Comparison of ENCODE assay signal across 8 mouse cellular contexts in genomic region chr10:80621940-80622660, GRCm38 (mm10). TPM values are rescaled to one million over a fixed set of nuclear protein-coding genes. Genes with fewer than 3 reads are reported as not detected.
DNase-seq lines count a peak whose midpoint lies in the region; ATAC-seq and TF ChIP-seq lines count a peak whose summit lies in the region.

No protein-coding gene starts in this region.

- peak overlapping the region; percentile 95 for H3K9ac ChIP-seq in hindbrain, postnatal 0 days (replicated peaks; ENCODE audit: low read length)

- intact Hi-C loops in gastrocnemius, adult 2 months (cut with DNase I) = no loop called here
- intact Hi-C loops in left cerebral cortex, adult 2 months (cut with DNase I) = loop anchor here (1.0 to 2.0 kb wide), 5 partner anchors 19 to 81 kb away; partner anchors contain the start of genes Btbd2, Izumo4 and Klf16

- H3K27ac ChIP-seq in gastrocnemius, adult 2 months = peak overlapping the region; percentile 95
- peak overlapping the region; percentile 91 for H3K27ac ChIP-seq in hindbrain, postnatal 0 days
- peak overlapping the region; percentile 97 for H3K27ac ChIP-seq in left cerebral cortex, adult 2 months

- DNase-seq in ZHBTc4 (ENCODE audit: low read depth, low spot score) = peak; percentile 100
- peak; percentile 99 for DNase-seq in gastrocnemius, adult 2 months
- DNase-seq in hindbrain, postnatal 0 days (ENCODE audit: low spot score) = peak; percentile 100
- peak; percentile 99 to 100 for DNase-seq in left cerebral cortex, adult 2 months (ENCODE audit: extremely low spot score in 1 of 2, low spot score in 2 of 2)
- DNase-seq in right cerebral cortex, adult 2 months (ENCODE audit: low spot score in 2 of 2) = peak; percentile 99 to 100
- peak; percentile 100 for DNase-seq in urinary bladder, postnatal 14 days (ENCODE audit: low spot score)

- peak; percentile 84 for ATAC-seq in common myeloid progenitor, adult 5-6 weeks (replicated peaks; ENCODE audit: low read depth, poor library complexity, severe bottlenecking)
- ATAC-seq in hindbrain, postnatal 0 days = peak; percentile 98
- peak; percentile 84 for ATAC-seq in megakaryocyte, adult 5-6 weeks (ENCODE audit: poor library complexity, severe bottlenecking)

- WGBS in hindbrain, postnatal 0 days = under 1% methylated on average over 64 of the region's 64 CpGs

- no peak for TF ChIP-seq CTCF in gastrocnemius, adult 2 months (IDR thresholded peaks at IDR 0.05)
- TF ChIP-seq CTCF in hindbrain, postnatal 0 days (IDR thresholded peaks at IDR 0.05; ENCODE audit: low read depth) = peak; percentile 22; the same call in 1 of the 2 replicates
- TF ChIP-seq CTCF in left cerebral cortex, adult 2 months (IDR thresholded peaks at IDR 0.05) = no peak

- no peaks in the 10 kb centered on the region for H3K27me3 ChIP-seq in hindbrain, postnatal 0 days (ENCODE audit: insufficient read depth, low read length)

- H3K4me2 ChIP-seq in hindbrain, postnatal 0 days (ENCODE audit: low read depth, low read length) = peak overlapping the region; percentile 98

- H3K4me3 ChIP-seq in gastrocnemius, adult 2 months = peak overlapping the region; percentile 79
- peak overlapping the region; percentile 85 for H3K4me3 ChIP-seq in hindbrain, postnatal 0 days (ENCODE audit: low read length)
- peak overlapping the region; percentile 87 for H3K4me3 ChIP-seq in left cerebral cortex, adult 2 months

- H3K36me3 ChIP-seq in hindbrain, postnatal 0 days (ENCODE audit: insufficient read depth, low read length) = no peaks in the 10 kb centered on the region

- no peaks in the 10 kb centered on the region for H3K9me3 ChIP-seq in hindbrain, postnatal 0 days (ENCODE audit: low read length)

- peaks cover 16% of the 10 kb centered on the region for H3K4me1 ChIP-seq in hindbrain, postnatal 0 days (ENCODE audit: insufficient read depth, low read length)

RNA-seq across cellular contexts. Expression of gene Csnk1g2, which starts 0.5 kb away (rescaled TPM):
- total RNA-seq in common myeloid progenitor, adult 5-6 weeks (2017) = 132 and 167 TPM in 2 replicates
- total RNA-seq in gastrocnemius, adult 2 months (2021) = 100 to 1,000 TPM; 101 to 105 TPM
- 128 and 156 TPM in 2 replicates for total RNA-seq in hindbrain, postnatal 0 days (2014; rRNA removed)
- 94.3 and 95.5 TPM in 2 replicates for polyA plus RNA-seq in hindbrain, postnatal 0 days (2015; fragmentation: Nextera tagmentation; extraction: Ambion mirVana)
- 100 to 1,000 TPM; 244 to 251 TPM for total RNA-seq in left cerebral cortex, adult 2 months (2021)
- 34.5 and 46.0 TPM in 2 replicates for total RNA-seq in megakaryocyte, adult 5-6 weeks (2015)
- 127 and 144 TPM in 2 replicates for total RNA-seq in megakaryocyte, adult 5-6 weeks (2017)

RNA-seq across cellular contexts. Expression of gene Gm49322, which starts 16.3 kb away (rescaled TPM):
- total RNA-seq in common myeloid progenitor, adult 5-6 weeks (2017) = 0.24 and 0.27 TPM in 2 replicates
- under 1 TPM; 0.28 to 0.38 TPM for total RNA-seq in gastrocnemius, adult 2 months (2021)
- 0.54 and 2.2 TPM in 2 replicates for total RNA-seq in hindbrain, postnatal 0 days (2014; rRNA removed)
- 1.1 TPM in 2 replicates for polyA plus RNA-seq in hindbrain, postnatal 0 days (2015; fragmentation: Nextera tagmentation; extraction: Ambion mirVana)
- 1 to 10 TPM; 2.7 to 4.2 TPM for total RNA-seq in left cerebral cortex, adult 2 months (2021)
- 0.54 TPM in 1 of 2 replicates, not detected in the other for total RNA-seq in megakaryocyte, adult 5-6 weeks (2015)
- total RNA-seq in megakaryocyte, adult 5-6 weeks (2017) = 0.15 and 0.89 TPM in 2 replicates

RNA-seq across cellular contexts. Expression of gene Adat3, which starts 19.4 kb away (rescaled TPM):
- 0.96 TPM in 1 of 2 replicates, not detected in the other for total RNA-seq in common myeloid progenitor, adult 5-6 weeks (2017)
- under 1 TPM; 0.48 to 0.89 TPM for total RNA-seq in gastrocnemius, adult 2 months (2021)
- total RNA-seq in hindbrain, postnatal 0 days (2014; rRNA removed) = 7.3 and 11.4 TPM in 2 replicates
- 3.6 and 4.0 TPM in 2 replicates for polyA plus RNA-seq in hindbrain, postnatal 0 days (2015; fragmentation: Nextera tagmentation; extraction: Ambion mirVana)
- 1 to 10 TPM; 1.3 to 5.6 TPM for total RNA-seq in left cerebral cortex, adult 2 months (2021)
- 0.91 and 1.1 TPM in 2 replicates for total RNA-seq in megakaryocyte, adult 5-6 weeks (2015)
- total RNA-seq in megakaryocyte, adult 5-6 weeks (2017) = 3.8 TPM in 1 of 2 replicates, not detected in the other

RNA-seq across cellular contexts. Expression of gene Scamp4, which starts 19.4 kb away (rescaled TPM):
- 10.8 and 13.3 TPM in 2 replicates for total RNA-seq in common myeloid progenitor, adult 5-6 weeks (2017)
- total RNA-seq in gastrocnemius, adult 2 months (2021) = 10 to 100 TPM; 17.0 to 17.5 TPM
- 39.5 and 43.2 TPM in 2 replicates for total RNA-seq in hindbrain, postnatal 0 days (2014; rRNA removed)
- polyA plus RNA-seq in hindbrain, postnatal 0 days (2015; fragmentation: Nextera tagmentation; extraction: Ambion mirVana) = 68.3 and 69.1 TPM in 2 replicates
- 10 to 100 TPM; 41.5 to 44.8 TPM for total RNA-seq in left cerebral cortex, adult 2 months (2021)
- total RNA-seq in megakaryocyte, adult 5-6 weeks (2015) = 16.9 and 22.3 TPM in 2 replicates
- 4.8 and 11.4 TPM in 2 replicates for total RNA-seq in megakaryocyte, adult 5-6 weeks (2017)

RNA-seq across cellular contexts. Expression of gene Abhd17a, which starts 32.0 kb away (rescaled TPM):
- 15.3 and 29.6 TPM in 2 replicates for total RNA-seq in common myeloid progenitor, adult 5-6 weeks (2017)
- total RNA-seq in gastrocnemius, adult 2 months (2021) = 10 to 100 TPM; 60.6 to 61.7 TPM
- total RNA-seq in hindbrain, postnatal 0 days (2014; rRNA removed) = 389 and 721 TPM in 2 replicates
- polyA plus RNA-seq in hindbrain, postnatal 0 days (2015; fragmentation: Nextera tagmentation; extraction: Ambion mirVana) = 159 and 171 TPM in 2 replicates
- total RNA-seq in left cerebral cortex, adult 2 months (2021) = 100 to 1,000 TPM; 185 to 191 TPM
- total RNA-seq in megakaryocyte, adult 5-6 weeks (2015) = 64.8 and 82.1 TPM in 2 replicates
- 21.7 and 31.6 TPM in 2 replicates for total RNA-seq in megakaryocyte, adult 5-6 weeks (2017)

Comparison
In these comparisons a context has a peak if more than half of its experiments do, and no peak if none do; other contexts are left out.
1. Peak in every context shown above with its lines: DNase-seq, ATAC-seq, H3K4me3 ChIP-seq and H3K27ac ChIP-seq.